Mouse (Mus musculus) bone marrow macrophage, adult 2 months (primary cell): ENCODE measurements at regions not wholly inside any gene's neighbourhood (a gene's known extent, or its start where the extent isn't known, plus 50 kb on each side); places are given as distances from the start of the nearest gene placed in this dataset.

ENCODE experiments used
- CTCF ChIP-seq: IDR thresholded peaks from 2 replicates; pipeline ENCODE4 v1.5.1; 2012; ENCODE audit warnings: low read depth, mild to moderate bottlenecking, low read length, moderate library complexity
- POLR2A ChIP-seq: IDR thresholded peaks from 2 replicates; pipeline ENCODE4 v1.6.1; 2012; ENCODE audit warnings: mild to moderate bottlenecking, low read depth, low read length, borderline replicate concordance

- TF ChIP-seq CTCF (no peak), POLR2A (no peak)
These were observed 203.6 kb downstream of the Ibtk start for GRCm38 (mm10) chr9:85545566-85545965.
